Mouse (Mus musculus): Measurements from ENCODE around the gene Bmx. TPM values are rescaled to one million over a fixed set of nuclear protein-coding genes. Genes with fewer than 3 reads are reported as not detected.

Bmx gene
- polyA plus RNA-seq, 1 experiment from 2014 or later = 0.87 TPM

GRCm38 (mm10) chrX:164171034-164171433, 87.0 kb downstream of the Bmx start:
- DNase-seq (ENCODE audit: low spot score) = no peak
- Histone ChIP-seq H3K36me3 (ENCODE audit: control insufficient read depth, insufficient read depth, low read length) (no peaks in the 10 kb centered on the region), H3K4me3 (ENCODE audit: low read depth, low read length) (no peak overlapping the region), H3K9me3 (ENCODE audit: control insufficient read depth, low read length) (no peaks in the 10 kb centered on the region), H3K4me2 (ENCODE audit: low read depth, severe bottlenecking) (no peak overlapping the region), H3K27ac (replicated peaks; ENCODE audit: low read depth, low read length) (no peak overlapping the region), H3K4me1 (ENCODE audit: control insufficient read depth, insufficient read depth, low read length) (no peaks in the 10 kb centered on the region), H3K27me3 (ENCODE audit: control insufficient read depth, insufficient read depth, low read length) (no peaks in the 10 kb centered on the region; the same call in 1 of the 2 replicates), H3K9ac (ENCODE audit: low read length) (no peak overlapping the region)
- no peak for ATAC-seq (ENCODE audit: insufficient number of reproducible peaks, low FRiP score, low TSS enrichment, low read depth)
- 79% methylated on average over 2 of the region's 2 CpGs for WGBS

DNA sequence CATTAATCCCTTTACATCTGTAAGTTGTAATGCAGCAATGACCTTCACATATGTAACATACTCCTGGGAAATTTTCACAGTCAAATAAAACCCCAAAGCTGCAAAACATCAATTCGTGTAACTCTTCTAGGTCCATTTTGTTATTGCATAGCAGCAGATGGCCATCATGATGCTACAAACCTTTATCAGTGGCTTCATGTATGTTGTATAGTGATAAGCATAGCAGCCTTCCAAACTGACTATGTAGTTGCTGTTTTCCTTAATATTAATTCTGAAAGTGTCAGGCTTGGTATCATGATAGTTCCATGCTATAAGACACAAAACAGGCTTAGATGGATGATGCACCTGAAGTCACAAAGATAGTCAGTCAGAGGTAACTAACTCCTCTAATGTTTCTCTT, 93.3 kb downstream of the Bmx start:
- H3K27me3 ChIP-seq (ENCODE audit: control insufficient read depth, insufficient read depth, low read length) = 0 out of 2 replicates have a peak, but pooled peaks cover 3% of the 10 kb centered on the region

GRCm38 (mm10) chrX:164154594-164154993, 103.4 kb downstream of the Bmx start:
- no peak overlapping the region for H3K4me2 ChIP-seq (ENCODE audit: low read depth, severe bottlenecking)
- H3K4me3 ChIP-seq (ENCODE audit: low read depth, low read length) = no peak overlapping the region
- DNase-seq (ENCODE audit: low spot score) (no peak), ATAC-seq (ENCODE audit: insufficient number of reproducible peaks, low FRiP score, low TSS enrichment, low read depth) (no peak)
- 79% methylated on average over 5 of the region's 5 CpGs for WGBS
- H3K27me3 ChIP-seq (ENCODE audit: control insufficient read depth, insufficient read depth, low read length) = no peaks in the 10 kb centered on the region
- H3K4me1 ChIP-seq (ENCODE audit: control insufficient read depth, insufficient read depth, low read length) = no peaks in the 10 kb centered on the region
- no peaks in the 10 kb centered on the region for H3K9me3 ChIP-seq (ENCODE audit: control insufficient read depth, low read length)
- H3K9ac ChIP-seq (ENCODE audit: low read length) = no peak overlapping the region
- H3K27ac ChIP-seq (replicated peaks; ENCODE audit: low read depth, low read length) = no peak overlapping the region
- H3K36me3 ChIP-seq (ENCODE audit: control insufficient read depth, insufficient read depth, low read length) = no peaks in the 10 kb centered on the region

More for the DNA sequence above, 93.3 kb downstream of the Bmx start:
- Histone ChIP-seq H3K4me2 (ENCODE audit: low read depth, severe bottlenecking) (no peak overlapping the region), H3K9me3 (ENCODE audit: control insufficient read depth, low read length) (no peaks in the 10 kb centered on the region), H3K4me3 (ENCODE audit: low read depth, low read length) (no peak overlapping the region), H3K36me3 (ENCODE audit: control insufficient read depth, insufficient read depth, low read length) (no peaks in the 10 kb centered on the region), H3K27ac (replicated peaks; ENCODE audit: low read depth, low read length) (no peak overlapping the region), H3K4me1 (ENCODE audit: control insufficient read depth, insufficient read depth, low read length) (no peaks in the 10 kb centered on the region), H3K9ac (ENCODE audit: low read length) (no peak overlapping the region)
- no peak for ATAC-seq (ENCODE audit: insufficient number of reproducible peaks, low FRiP score, low TSS enrichment, low read depth)
- WGBS = 75% methylated on average over 1 of the region's 1 CpGs
- DNase-seq (ENCODE audit: low spot score) = no peak

DNA sequence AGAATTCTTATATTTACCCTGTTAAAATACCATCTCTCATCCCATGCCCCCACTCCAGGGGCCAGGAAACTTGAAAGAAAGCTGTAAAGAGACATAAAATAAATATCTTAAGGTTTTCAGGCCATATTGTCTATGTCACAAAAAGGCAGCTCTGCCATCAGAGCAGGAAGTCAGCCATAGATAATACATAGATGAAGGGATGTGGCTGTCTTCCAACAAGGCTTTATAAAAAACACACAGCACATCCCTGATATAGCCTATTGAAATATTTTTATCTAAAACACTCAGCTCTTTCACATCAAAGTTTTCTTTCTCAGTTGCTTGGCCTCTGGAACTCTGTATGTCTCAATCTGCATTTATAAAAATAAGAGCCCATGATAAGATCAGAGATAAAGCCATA, 104.4 kb downstream of the Bmx start:
- no peaks in the 10 kb centered on the region for H3K36me3 ChIP-seq (ENCODE audit: control insufficient read depth, insufficient read depth, low read length)
- DNase-seq (ENCODE audit: low spot score) (no peak), ATAC-seq (ENCODE audit: insufficient number of reproducible peaks, low FRiP score, low TSS enrichment, low read depth) (no peak)
- no peak overlapping the region for H3K9ac ChIP-seq (ENCODE audit: low read length)
- H3K4me2 ChIP-seq (ENCODE audit: low read depth, severe bottlenecking) = no peak overlapping the region
- H3K27ac ChIP-seq (replicated peaks; ENCODE audit: low read depth, low read length) = no peak overlapping the region
- no peak overlapping the region for H3K4me3 ChIP-seq (ENCODE audit: low read depth, low read length)
- no peaks in the 10 kb centered on the region for H3K27me3 ChIP-seq (ENCODE audit: control insufficient read depth, insufficient read depth, low read length)
- H3K9me3 ChIP-seq (ENCODE audit: control insufficient read depth, low read length) = no peaks in the 10 kb centered on the region
- no peaks in the 10 kb centered on the region for H3K4me1 ChIP-seq (ENCODE audit: control insufficient read depth, insufficient read depth, low read length)

GRCm38 (mm10) chrX:164152703-164153102, 105.3 kb downstream of the Bmx start:
- Histone ChIP-seq H3K27me3 (ENCODE audit: control insufficient read depth, insufficient read depth, low read length) (no peaks in the 10 kb centered on the region), H3K4me3 (ENCODE audit: low read depth, low read length) (no peak overlapping the region), H3K9me3 (ENCODE audit: control insufficient read depth, low read length) (no peaks in the 10 kb centered on the region), H3K36me3 (ENCODE audit: control insufficient read depth, insufficient read depth, low read length) (no peaks in the 10 kb centered on the region), H3K4me1 (ENCODE audit: control insufficient read depth, insufficient read depth, low read length) (no peaks in the 10 kb centered on the region), H3K27ac (replicated peaks; ENCODE audit: low read depth, low read length) (no peak overlapping the region), H3K4me2 (ENCODE audit: low read depth, severe bottlenecking) (no peak overlapping the region), H3K9ac (ENCODE audit: low read length) (no peak overlapping the region)
- ATAC-seq (ENCODE audit: insufficient number of reproducible peaks, low FRiP score, low TSS enrichment, low read depth) (no peak), DNase-seq (ENCODE audit: low spot score) (no peak)
- WGBS = 66% methylated on average over 2 of the region's 2 CpGs

GRCm38 (mm10) chrX:164145463-164146250, 112.3 kb downstream of the Bmx start:
- ATAC-seq (ENCODE audit: insufficient number of reproducible peaks, low FRiP score, low TSS enrichment, low read depth) = no peak
- H3K27ac ChIP-seq (replicated peaks; ENCODE audit: low read depth, low read length) = no peak overlapping the region
- no peak overlapping the region for H3K9ac ChIP-seq (ENCODE audit: low read length)
- H3K9me3 ChIP-seq (ENCODE audit: control insufficient read depth, low read length) = no peaks in the 10 kb centered on the region
- H3K4me2 ChIP-seq (ENCODE audit: low read depth, severe bottlenecking) = no peak overlapping the region
- H3K36me3 ChIP-seq (ENCODE audit: control insufficient read depth, insufficient read depth, low read length) = no peaks in the 10 kb centered on the region
- 83% methylated on average over 6 of the region's 6 CpGs for WGBS
- no peak for DNase-seq (ENCODE audit: low spot score)
- no peak overlapping the region for H3K4me3 ChIP-seq (ENCODE audit: low read depth, low read length)
- H3K4me1 ChIP-seq (ENCODE audit: control insufficient read depth, insufficient read depth, low read length) = no peaks in the 10 kb centered on the region
- H3K27me3 ChIP-seq (ENCODE audit: control insufficient read depth, insufficient read depth, low read length) = no peaks in the 10 kb centered on the region

Other genes with a start within 250 kb of the Bmx start
- 0.72 and 1.0 TPM in 2 replicates for gene Car5b, start 230.2 kb downstream of the Bmx start, polyA plus RNA-seq (2014; fragmentation: Nextera tagmentation; extraction: Ambion mirVana)
- 43.4 and 46.8 TPM in 2 replicates for gene Siah1b, start 181.7 kb downstream of the Bmx start, polyA plus RNA-seq (2014; fragmentation: Nextera tagmentation; extraction: Ambion mirVana)
- not detected in 2 replicates for gene Cltrn, start 169.4 kb downstream of the Bmx start, polyA plus RNA-seq (2014; fragmentation: Nextera tagmentation; extraction: Ambion mirVana)
- gene Ace2, start 118.9 kb downstream of the Bmx start, polyA plus RNA-seq (2014; fragmentation: Nextera tagmentation; extraction: Ambion mirVana) = 0.05 TPM in 1 of 2 replicates, not detected in the other
- gene Pir, start 11.2 kb upstream of the Bmx start, polyA plus RNA-seq (2014; fragmentation: Nextera tagmentation; extraction: Ambion mirVana) = 9.5 and 10.3 TPM in 2 replicates
- gene Vegfd, start 115.2 kb upstream of the Bmx start, polyA plus RNA-seq (2014; fragmentation: Nextera tagmentation; extraction: Ambion mirVana) = 4.9 and 5.4 TPM in 2 replicates
- 19.5 and 20.1 TPM in 2 replicates for gene Piga, start 161.6 kb upstream of the Bmx start, polyA plus RNA-seq (2014; fragmentation: Nextera tagmentation; extraction: Ambion mirVana)
- gene Asb11, start 178.8 kb upstream of the Bmx start, polyA plus RNA-seq (2014; fragmentation: Nextera tagmentation; extraction: Ambion mirVana) = 0.11 TPM in 1 of 2 replicates, not detected in the other
- gene Asb9, start 248.1 kb upstream of the Bmx start, polyA plus RNA-seq (2014; fragmentation: Nextera tagmentation; extraction: Ambion mirVana) = 2.0 and 2.4 TPM in 2 replicates